Mouse (Mus musculus) retina, postnatal 1 day (tissue): ENCODE data around the gene Grin3b.
"Not testable (repeated sequence)": the region's sequence is repeated elsewhere in the genome, so short reads cannot be mapped to it uniquely, and the experiment has no call there.

Experiments used
- DNase-seq: peaks from one replicate; pipeline ENCODE4 v3.0.0-alpha.2; 2012

The Grin3b gene

GRCm38 (mm10) chr10:79936284-79936910, 34.1 kb upstream of the Grin3b start:
- DNase-seq = no peak

GRCm38 (mm10) chr10:79936911-79937441, 33.5 kb upstream of the Grin3b start:
- DNase-seq = peak; percentile 83

- no peak for DNase-seq
Observed at GRCm38 (mm10) chr10:79937775-79938526, 32.6 kb upstream of the Grin3b start.

- DNase-seq = no peak
Observed at GRCm38 (mm10) chr10:79940749-79941148, 29.8 kb upstream of the Grin3b start.

- DNase-seq = no peak
Observed at GRCm38 (mm10) chr10:79942988-79943387, 27.5 kb upstream of the Grin3b start.

- no peak for DNase-seq
Observed at GRCm38 (mm10) chr10:79943471-79943901, 27.0 kb upstream of the Grin3b start.

GRCm38 (mm10) chr10:79945507-79946234, 24.8 kb upstream of the Grin3b start:
- peak; percentile 96 for DNase-seq

- peak; percentile 68 for DNase-seq
Observed at GRCm38 (mm10) chr10:79946752-79947322, 23.7 kb upstream of the Grin3b start.

- no peak for DNase-seq
Observed at GRCm38 (mm10) chr10:79947502-79947901, 23.0 kb upstream of the Grin3b start.

GRCm38 (mm10) chr10:79949873-79950272, 20.6 kb upstream of the Grin3b start:
- DNase-seq = no peak

- no peak for DNase-seq
Observed at GRCm38 (mm10) chr10:79950661-79951060, 19.9 kb upstream of the Grin3b start.

GRCm38 (mm10) chr10:79953946-79954345, 16.6 kb upstream of the Grin3b start:
- DNase-seq = no peak

- no peak for DNase-seq
Observed at GRCm38 (mm10) chr10:79955691-79956090, 14.8 kb upstream of the Grin3b start.

- no peak for DNase-seq
Observed at GRCm38 (mm10) chr10:79956643-79957154, 13.8 kb upstream of the Grin3b start.

- DNase-seq = peak; percentile 89
Observed at GRCm38 (mm10) chr10:79958140-79958816, 12.2 kb upstream of the Grin3b start.

GRCm38 (mm10) chr10:79959412-79959811, 11.1 kb upstream of the Grin3b start:
- not testable (repeated sequence) for DNase-seq

- DNase-seq = peak; percentile 100
Observed at GRCm38 (mm10) chr10:79959847-79960601, 10.5 kb upstream of the Grin3b start, which contains the start of gene Wdr18. Gene Wdr18 (plus strand): TSS chr10:79960152.

- no peak for DNase-seq
Observed at GRCm38 (mm10) chr10:79960671-79961294, 9.7 kb upstream of the Grin3b start.

- no peak for DNase-seq
Observed at GRCm38 (mm10) chr10:79964727-79965126, 5.8 kb upstream of the Grin3b start.

GRCm38 (mm10) chr10:79965325-79965724, 5.2 kb upstream of the Grin3b start:
- no peak for DNase-seq

- no peak for DNase-seq
Observed at GRCm38 (mm10) chr10:79966886-79967400, 3.6 kb upstream of the Grin3b start.
